Mouse (Mus musculus): Measurements from ENCODE around the gene Apbb2. TPM values are rescaled to one million over a fixed set of nuclear protein-coding genes. Genes with fewer than 3 reads are reported as not detected.

Apbb2 gene
- polyA plus RNA-seq, 1 experiment from 2014 or later: 39.5 TPM

DNA sequence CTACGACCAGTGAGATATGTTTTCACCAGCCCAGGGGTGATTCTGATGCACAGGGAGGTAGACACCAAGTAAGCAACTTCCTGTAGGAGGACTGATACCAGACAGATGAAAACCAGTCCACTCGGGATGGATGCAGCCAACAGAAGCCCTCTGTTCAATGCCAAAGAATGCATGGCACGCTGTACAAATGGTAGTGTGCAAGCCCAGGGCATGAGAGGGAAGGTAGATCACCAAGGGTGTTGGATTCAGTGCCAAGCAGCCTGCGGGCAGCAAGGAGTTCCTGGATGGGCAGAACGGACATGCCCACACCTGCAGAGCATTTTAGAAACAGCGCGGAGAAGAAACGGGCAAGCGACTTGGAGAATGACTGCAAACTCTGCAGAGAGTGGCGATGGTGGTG lies 10.8 kb downstream of the Apbb2 start:
- no peak for ATAC-seq (ENCODE audit: insufficient number of reproducible peaks, insufficient read depth, low FRiP score, low read depth)
- no peak overlapping the region for H3K4me3 ChIP-seq (ENCODE audit: low read depth, low read length)
- H3K9me3 ChIP-seq (ENCODE audit: control insufficient read depth, low read depth, low read length): no peaks in the 10 kb centered on the region
- no peak overlapping the region for H3K27ac ChIP-seq (ENCODE audit: low read length)
- H3K9ac ChIP-seq (replicated peaks; ENCODE audit: low read depth, low read length): no peak overlapping the region
- peaks cover 16% of the 10 kb centered on the region for H3K4me1 ChIP-seq (ENCODE audit: control insufficient read depth, insufficient read depth, low read length)
- WGBS: 89% methylated on average over 10 of the region's 10 CpGs
- H3K27me3 ChIP-seq (ENCODE audit: control insufficient read depth, insufficient read depth, low read length): no peaks in the 10 kb centered on the region
- H3K36me3 ChIP-seq (ENCODE audit: control insufficient read depth, insufficient read depth, low read length): no peaks in the 10 kb centered on the region
- H3K4me2 ChIP-seq (replicated peaks; ENCODE audit: low read depth, low read length): no peak overlapping the region

DNA sequence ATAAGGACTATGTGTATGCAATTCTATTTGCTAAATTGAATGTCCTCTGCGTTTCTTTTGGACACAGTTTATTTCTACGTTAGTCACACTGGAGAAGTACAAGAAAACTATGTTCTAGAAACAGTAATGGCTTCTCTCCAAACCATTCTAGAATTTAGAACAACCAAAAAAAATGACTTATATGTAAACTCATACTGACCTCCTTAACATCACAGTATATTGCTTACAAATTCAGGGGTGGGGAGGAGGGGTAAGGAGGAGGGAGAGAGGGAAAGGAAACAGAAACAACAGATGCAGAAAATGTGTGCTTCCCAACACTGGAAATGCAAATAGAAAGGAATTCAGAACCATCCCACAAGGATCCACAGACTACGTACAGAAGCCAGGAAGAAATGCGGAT lies 11.4 kb downstream of the Apbb2 start:
- H3K36me3 ChIP-seq (ENCODE audit: control insufficient read depth, insufficient read depth, low read length): no peaks in the 10 kb centered on the region
- H3K9ac ChIP-seq (replicated peaks; ENCODE audit: low read depth, low read length): no peak overlapping the region
- no peak overlapping the region for H3K4me2 ChIP-seq (replicated peaks; ENCODE audit: low read depth, low read length)
- no peak overlapping the region for H3K4me3 ChIP-seq (ENCODE audit: low read depth, low read length)
- H3K9me3 ChIP-seq (ENCODE audit: control insufficient read depth, low read depth, low read length): no peaks in the 10 kb centered on the region
- WGBS: 76% methylated on average over 4 of the region's 4 CpGs
- H3K4me1 ChIP-seq (ENCODE audit: control insufficient read depth, insufficient read depth, low read length): peaks cover 21% of the 10 kb centered on the region
- ATAC-seq (ENCODE audit: insufficient number of reproducible peaks, insufficient read depth, low FRiP score, low read depth): no peak
- H3K27me3 ChIP-seq (ENCODE audit: control insufficient read depth, insufficient read depth, low read length): no peaks in the 10 kb centered on the region
- no peak overlapping the region for H3K27ac ChIP-seq (ENCODE audit: low read length)

DNA sequence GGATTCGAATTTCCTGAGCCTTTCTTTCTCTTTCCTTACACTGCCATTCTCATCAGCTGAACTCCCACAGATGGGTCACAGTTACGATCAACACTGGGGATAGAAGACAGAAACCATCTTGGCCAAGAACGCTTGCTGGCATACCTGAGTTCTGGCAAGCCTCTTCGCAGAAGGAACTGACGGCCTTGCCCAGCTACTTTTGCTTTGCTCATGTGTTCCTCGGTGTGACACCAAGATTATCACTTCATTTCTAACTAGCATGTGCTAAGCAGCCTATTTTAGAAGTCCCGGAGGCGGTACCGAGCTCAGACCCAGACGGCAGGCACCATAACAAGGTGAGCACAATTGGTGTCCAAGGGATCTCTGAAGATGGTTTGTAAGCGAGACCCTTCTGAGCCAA lies 12.9 kb downstream of the Apbb2 start:
- Histone ChIP-seq H3K4me3 (ENCODE audit: low read depth, low read length) (no peak overlapping the region), H3K9ac (replicated peaks; ENCODE audit: low read depth, low read length) (no peak overlapping the region), H3K4me1 (ENCODE audit: control insufficient read depth, insufficient read depth, low read length) (peaks cover 21% of the 10 kb centered on the region), H3K27me3 (ENCODE audit: control insufficient read depth, insufficient read depth, low read length) (no peaks in the 10 kb centered on the region), H3K27ac (ENCODE audit: low read length) (no peak overlapping the region), H3K9me3 (ENCODE audit: control insufficient read depth, low read depth, low read length) (no peaks in the 10 kb centered on the region), H3K4me2 (replicated peaks; ENCODE audit: low read depth, low read length) (no peak overlapping the region), H3K36me3 (ENCODE audit: control insufficient read depth, insufficient read depth, low read length) (no peaks in the 10 kb centered on the region)
- 88% methylated on average over 11 of the region's 11 CpGs for WGBS
- no peak for ATAC-seq (ENCODE audit: insufficient number of reproducible peaks, insufficient read depth, low FRiP score, low read depth)

DNA sequence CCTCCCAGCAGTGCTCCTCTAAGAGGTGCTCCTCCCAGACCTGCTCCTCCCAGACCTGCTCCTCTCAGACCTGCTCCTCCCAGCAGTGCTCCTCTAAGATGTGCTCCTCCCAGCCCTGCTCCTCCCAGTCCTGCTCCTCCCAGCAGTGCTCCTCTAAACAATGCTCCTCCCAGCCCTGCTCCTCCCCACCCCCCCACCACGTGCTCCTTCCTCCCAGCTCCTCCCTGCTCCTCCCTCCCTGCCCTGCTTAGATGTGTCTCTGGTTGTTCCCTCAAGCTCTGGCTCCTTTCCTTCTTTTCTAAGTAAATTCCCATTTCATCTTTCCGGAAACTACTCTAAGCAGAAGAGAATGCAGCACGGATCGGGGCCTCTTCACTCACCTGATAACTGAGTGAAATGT lies 14.2 kb downstream of the Apbb2 start:
- 72% methylated on average over 4 of the region's 4 CpGs for WGBS
- H3K4me1 ChIP-seq (ENCODE audit: control insufficient read depth, insufficient read depth, low read length): peaks cover 21% of the 10 kb centered on the region
- no peak overlapping the region for H3K27ac ChIP-seq (ENCODE audit: low read length)
- H3K4me2 ChIP-seq (replicated peaks; ENCODE audit: low read depth, low read length): no peak overlapping the region
- no peak overlapping the region for H3K9ac ChIP-seq (replicated peaks; ENCODE audit: low read depth, low read length)
- H3K36me3 ChIP-seq (ENCODE audit: control insufficient read depth, insufficient read depth, low read length): no peaks in the 10 kb centered on the region
- no peak for ATAC-seq (ENCODE audit: insufficient number of reproducible peaks, insufficient read depth, low FRiP score, low read depth)
- no peaks in the 10 kb centered on the region for H3K27me3 ChIP-seq (ENCODE audit: control insufficient read depth, insufficient read depth, low read length)
- H3K4me3 ChIP-seq (ENCODE audit: low read depth, low read length): no peak overlapping the region
- H3K9me3 ChIP-seq (ENCODE audit: control insufficient read depth, low read depth, low read length): no peaks in the 10 kb centered on the region

DNA sequence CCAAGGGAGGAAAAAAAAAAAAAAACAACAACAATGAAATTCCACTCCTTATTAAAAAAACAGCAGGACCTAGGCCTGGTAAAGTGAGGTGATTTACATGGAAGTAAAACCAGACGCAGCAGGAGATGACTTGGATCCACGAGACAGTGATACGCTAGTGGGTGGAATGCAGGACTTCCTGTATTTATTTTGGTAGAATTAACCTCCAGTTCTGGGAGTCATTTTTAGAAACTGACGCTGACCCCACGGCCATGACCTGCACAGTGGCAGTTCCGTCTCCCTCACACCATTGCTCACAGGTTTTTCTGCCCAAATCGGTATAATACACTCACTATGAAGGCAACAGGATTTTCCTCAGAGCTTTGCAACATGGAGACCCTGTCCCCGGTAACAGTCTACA lies 14.8 kb downstream of the Apbb2 start:
- Histone ChIP-seq H3K9ac (replicated peaks; ENCODE audit: low read depth, low read length) (no peak overlapping the region), H3K27me3 (ENCODE audit: control insufficient read depth, insufficient read depth, low read length) (no peaks in the 10 kb centered on the region), H3K4me2 (replicated peaks; ENCODE audit: low read depth, low read length) (peak overlapping the region; percentile 11; the same call in 1 of the 2 replicates), H3K4me1 (ENCODE audit: control insufficient read depth, insufficient read depth, low read length) (peaks cover 21% of the 10 kb centered on the region), H3K9me3 (ENCODE audit: control insufficient read depth, low read depth, low read length) (no peaks in the 10 kb centered on the region), H3K4me3 (ENCODE audit: low read depth, low read length) (no peak overlapping the region), H3K36me3 (ENCODE audit: control insufficient read depth, insufficient read depth, low read length) (no peaks in the 10 kb centered on the region), H3K27ac (ENCODE audit: low read length) (no peak overlapping the region)
- ATAC-seq (ENCODE audit: insufficient number of reproducible peaks, insufficient read depth, low FRiP score, low read depth): no peak
- WGBS: 38% methylated on average over 8 of the region's 8 CpGs

DNA sequence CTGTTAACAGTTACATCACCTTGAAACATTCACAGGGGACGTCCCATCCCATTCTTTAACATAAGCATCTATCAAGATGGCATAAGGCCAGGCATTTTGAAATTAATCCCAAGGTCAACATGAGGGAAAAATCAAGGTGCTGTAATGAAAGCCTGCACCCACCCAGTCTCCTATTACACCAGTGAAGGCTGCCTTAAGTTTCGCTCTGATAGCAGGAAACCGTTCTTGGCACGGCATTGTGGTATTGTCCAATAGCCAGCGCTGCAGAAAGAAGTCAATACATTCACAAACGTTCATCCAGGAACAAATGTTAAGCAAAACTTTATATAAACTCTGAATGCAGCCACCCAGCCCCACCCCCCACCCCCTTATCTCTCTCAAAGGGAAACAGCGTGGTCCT lies 15.4 kb downstream of the Apbb2 start:
- no peak overlapping the region for H3K4me3 ChIP-seq (ENCODE audit: low read depth, low read length)
- H3K4me1 ChIP-seq (ENCODE audit: control insufficient read depth, insufficient read depth, low read length): peaks cover 21% of the 10 kb centered on the region
- H3K9me3 ChIP-seq (ENCODE audit: control insufficient read depth, low read depth, low read length): no peaks in the 10 kb centered on the region
- WGBS: 28% methylated on average over 7 of the region's 7 CpGs
- no peaks in the 10 kb centered on the region for H3K27me3 ChIP-seq (ENCODE audit: control insufficient read depth, insufficient read depth, low read length)
- peak overlapping the region; percentile 11; the same call in 1 of the 2 replicates for H3K4me2 ChIP-seq (replicated peaks; ENCODE audit: low read depth, low read length)
- H3K36me3 ChIP-seq (ENCODE audit: control insufficient read depth, insufficient read depth, low read length): no peaks in the 10 kb centered on the region
- no peak overlapping the region for H3K27ac ChIP-seq (ENCODE audit: low read length)
- no peak for ATAC-seq (ENCODE audit: insufficient number of reproducible peaks, insufficient read depth, low FRiP score, low read depth)
- no peak overlapping the region for H3K9ac ChIP-seq (replicated peaks; ENCODE audit: low read depth, low read length)

DNA sequence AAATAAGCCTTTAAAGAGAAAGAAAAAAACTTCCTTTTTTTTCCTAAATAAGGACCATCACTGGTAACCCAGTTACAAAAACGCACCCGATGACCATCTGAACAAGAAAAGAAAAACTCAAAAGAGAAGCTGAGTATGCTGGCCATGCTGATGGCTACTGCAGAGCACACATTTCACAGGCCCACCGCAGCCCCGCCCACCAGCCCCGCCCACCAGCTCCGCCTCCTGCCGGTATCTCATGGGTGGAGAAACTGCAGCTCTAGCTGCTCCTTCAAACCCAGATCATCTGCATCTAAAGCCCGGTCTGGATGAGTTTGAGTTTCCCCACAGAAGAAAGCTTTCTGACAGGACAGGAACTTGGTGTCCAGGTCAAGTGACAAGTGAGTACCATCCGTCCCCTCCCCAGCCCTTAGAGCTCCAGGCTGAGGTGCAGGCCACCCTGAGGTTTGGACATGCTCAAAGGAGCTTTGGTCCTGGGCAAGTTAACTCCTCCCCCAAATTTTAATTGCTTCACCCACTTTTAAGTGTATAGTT lies 16.2 kb downstream of the Apbb2 start:
- no peaks in the 10 kb centered on the region for H3K9me3 ChIP-seq (ENCODE audit: control insufficient read depth, low read depth, low read length)
- ATAC-seq (ENCODE audit: insufficient number of reproducible peaks, insufficient read depth, low FRiP score, low read depth): no peak
- H3K4me3 ChIP-seq (ENCODE audit: low read depth, low read length): no peak overlapping the region
- H3K4me1 ChIP-seq (ENCODE audit: control insufficient read depth, insufficient read depth, low read length): peaks cover 16% of the 10 kb centered on the region
- no peaks in the 10 kb centered on the region for H3K27me3 ChIP-seq (ENCODE audit: control insufficient read depth, insufficient read depth, low read length)
- 28% methylated on average over 9 of the region's 9 CpGs for WGBS
- H3K36me3 ChIP-seq (ENCODE audit: control insufficient read depth, insufficient read depth, low read length): no peaks in the 10 kb centered on the region
- H3K27ac ChIP-seq (ENCODE audit: low read length): no peak overlapping the region
- H3K4me2 ChIP-seq (replicated peaks; ENCODE audit: low read depth, low read length): no peak overlapping the region
- no peak overlapping the region for H3K9ac ChIP-seq (replicated peaks; ENCODE audit: low read depth, low read length)

DNA sequence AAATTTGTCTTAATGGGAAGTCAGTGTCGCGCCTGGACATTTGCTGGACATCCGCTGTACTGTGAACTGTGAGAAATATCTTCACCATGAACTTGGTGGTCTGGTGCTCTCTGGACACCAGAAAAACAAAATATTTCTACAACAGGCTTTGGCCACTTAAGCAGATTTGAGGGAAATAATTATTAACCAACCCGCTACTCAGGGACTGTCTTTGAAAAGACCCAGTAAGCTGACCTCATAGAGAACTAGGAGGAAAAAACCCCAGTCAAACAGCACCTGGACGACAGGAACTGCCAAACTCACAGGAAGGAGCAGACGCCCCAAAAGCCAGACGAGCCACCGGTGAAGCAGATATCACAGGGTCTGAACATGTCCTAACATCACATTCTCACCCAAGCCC lies 18.2 kb downstream of the Apbb2 start:
- Histone ChIP-seq H3K27ac (ENCODE audit: low read length) (no peak overlapping the region), H3K27me3 (ENCODE audit: control insufficient read depth, insufficient read depth, low read length) (no peaks in the 10 kb centered on the region), H3K4me2 (replicated peaks; ENCODE audit: low read depth, low read length) (no peak overlapping the region), H3K9ac (replicated peaks; ENCODE audit: low read depth, low read length) (no peak overlapping the region), H3K36me3 (ENCODE audit: control insufficient read depth, insufficient read depth, low read length) (no peaks in the 10 kb centered on the region), H3K4me3 (ENCODE audit: low read depth, low read length) (no peak overlapping the region), H3K9me3 (ENCODE audit: control insufficient read depth, low read depth, low read length) (no peaks in the 10 kb centered on the region), H3K4me1 (ENCODE audit: control insufficient read depth, insufficient read depth, low read length) (peaks cover 16% of the 10 kb centered on the region)
- ATAC-seq (ENCODE audit: insufficient number of reproducible peaks, insufficient read depth, low FRiP score, low read depth): no peak
- 66% methylated on average over 8 of the region's 8 CpGs for WGBS

DNA sequence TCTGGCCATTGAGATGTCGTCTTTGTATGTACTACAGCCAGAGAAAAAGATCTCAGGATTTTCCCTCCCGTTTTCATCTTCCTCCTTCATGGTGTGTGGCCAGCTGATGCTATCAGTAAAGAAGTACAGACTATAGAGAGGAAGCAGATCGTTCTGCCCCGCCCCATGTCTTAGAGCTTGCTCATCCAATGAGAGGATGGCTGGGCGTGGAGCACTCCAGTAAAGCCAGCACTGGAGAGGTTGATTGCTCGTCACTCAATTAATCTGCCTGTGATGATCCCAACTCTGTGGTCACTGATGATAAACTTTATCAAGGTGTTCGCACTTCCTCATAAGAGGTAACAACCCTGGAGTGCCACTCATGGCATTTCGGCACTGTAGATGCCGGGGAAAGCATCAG lies 18.7 kb downstream of the Apbb2 start:
- Histone ChIP-seq H3K36me3 (ENCODE audit: control insufficient read depth, insufficient read depth, low read length) (no peaks in the 10 kb centered on the region), H3K27ac (ENCODE audit: low read length) (no peak overlapping the region), H3K27me3 (ENCODE audit: control insufficient read depth, insufficient read depth, low read length) (no peaks in the 10 kb centered on the region), H3K9ac (replicated peaks; ENCODE audit: low read depth, low read length) (no peak overlapping the region), H3K4me2 (replicated peaks; ENCODE audit: low read depth, low read length) (no peak overlapping the region), H3K4me1 (ENCODE audit: control insufficient read depth, insufficient read depth, low read length) (peaks cover 16% of the 10 kb centered on the region), H3K4me3 (ENCODE audit: low read depth, low read length) (no peak overlapping the region), H3K9me3 (ENCODE audit: control insufficient read depth, low read depth, low read length) (no peaks in the 10 kb centered on the region)
- ATAC-seq (ENCODE audit: insufficient number of reproducible peaks, insufficient read depth, low FRiP score, low read depth): no peak
- 66% methylated on average over 9 of the region's 9 CpGs for WGBS

Data from stomach, embryonic 14.5 days (tissue).